Mouse (Mus musculus): ENCODE data around the gene Gm5129. TPM values are rescaled to one million over a fixed set of nuclear protein-coding genes. Genes with fewer than 3 reads are reported as not detected.
A peak's percentile ranks its signal among the peaks of the same experiment; 100 is the strongest.
"Not testable (repeated sequence)": the region's sequence is repeated elsewhere in the genome, so short reads cannot be mapped to it uniquely, and the experiment has no call there.

Gm5129 gene
- total RNA-seq (2014; rRNA removed) (not detected in 2 replicates), polyA plus RNA-seq (2015; fragmentation: Nextera tagmentation; extraction: Ambion mirVana) (not detected in 2 replicates)

- H3K27me3 ChIP-seq (ENCODE audit: insufficient read depth, low read length): no peaks in the 10 kb centered on the region
- no peaks in the 10 kb centered on the region for H3K9me3 ChIP-seq (ENCODE audit: low read length)
- peak within 1 kb of the TSS; percentile 95 for H3K27ac ChIP-seq (ENCODE audit: low read depth, low read length)
- peak; percentile 97 for DNase-seq
- no peaks in the 10 kb centered on the region for H3K36me3 ChIP-seq (ENCODE audit: insufficient read depth)
- peak within 1 kb of the TSS; percentile 57 for H3K4me2 ChIP-seq (ENCODE audit: low read depth)
- no peak for TF ChIP-seq CTCF (IDR thresholded peaks at IDR 0.05; ENCODE audit: low read depth)
- under 1% methylated on average over 46 of the region's 46 CpGs for WGBS
- H3K4me3 ChIP-seq (ENCODE audit: low read depth, low read length): peak within 1 kb of the TSS; percentile 66
- 0 out of 2 replicates have a peak, but pooled peaks cover 14% of the 10 kb centered on the region for H3K4me1 ChIP-seq (ENCODE audit: insufficient read depth)
- peak within 1 kb of the TSS; percentile 82 for H3K9ac ChIP-seq
- ATAC-seq: peak; percentile 99
Measured at GRCm38 (mm10) chr5:29735557-29736061, at the start of gene Gm5129, which contains the start of gene Dnajb6. Gene Gm5129, minus strand, starts transcription at chr5:29735936. Gene Dnajb6, plus strand, starts transcription at chr5:29735688.

GRCm38 (mm10) chr5:29784906-29785305 is 49.2 kb upstream of the Gm5129 start:
- 96% methylated on average over 9 of the region's 13 CpGs for WGBS

GRCm38 (mm10) chr5:29782261-29782660 is 46.5 kb upstream of the Gm5129 start:
- no peaks in the 10 kb centered on the region for H3K4me1 ChIP-seq (ENCODE audit: insufficient read depth)
- H3K27me3 ChIP-seq (ENCODE audit: insufficient read depth, low read length): no peaks in the 10 kb centered on the region
- no peak overlapping the region for H3K9ac ChIP-seq
- no peak overlapping the region for H3K4me3 ChIP-seq (ENCODE audit: low read depth, low read length)
- peaks cover 11% of the 10 kb centered on the region; the same call in 1 of the 2 replicates for H3K36me3 ChIP-seq (ENCODE audit: insufficient read depth)
- ATAC-seq (no peak), DNase-seq (no peak)
- no peak overlapping the region for H3K4me2 ChIP-seq (ENCODE audit: low read depth)
- no peak overlapping the region for H3K27ac ChIP-seq (ENCODE audit: low read depth, low read length)
- TF ChIP-seq CTCF (IDR thresholded peaks at IDR 0.05; ENCODE audit: low read depth): no peak
- WGBS: 93% methylated on average over 3 of the region's 3 CpGs
- H3K9me3 ChIP-seq (ENCODE audit: low read length): no peaks in the 10 kb centered on the region

More at GRCm38 (mm10) chr5:29784906-29785305, 49.2 kb upstream of the Gm5129 start:
- H3K4me1 ChIP-seq (ENCODE audit: insufficient read depth); DNase-seq; H3K9me3 ChIP-seq (ENCODE audit: low read length); ATAC-seq; H3K4me3 ChIP-seq (ENCODE audit: low read depth, low read length); H3K36me3 ChIP-seq (ENCODE audit: insufficient read depth); H3K4me2 ChIP-seq (ENCODE audit: low read depth); H3K9ac ChIP-seq; H3K27me3 ChIP-seq (ENCODE audit: insufficient read depth, low read length); H3K27ac ChIP-seq (ENCODE audit: low read depth, low read length): not testable (repeated sequence)

DNA sequence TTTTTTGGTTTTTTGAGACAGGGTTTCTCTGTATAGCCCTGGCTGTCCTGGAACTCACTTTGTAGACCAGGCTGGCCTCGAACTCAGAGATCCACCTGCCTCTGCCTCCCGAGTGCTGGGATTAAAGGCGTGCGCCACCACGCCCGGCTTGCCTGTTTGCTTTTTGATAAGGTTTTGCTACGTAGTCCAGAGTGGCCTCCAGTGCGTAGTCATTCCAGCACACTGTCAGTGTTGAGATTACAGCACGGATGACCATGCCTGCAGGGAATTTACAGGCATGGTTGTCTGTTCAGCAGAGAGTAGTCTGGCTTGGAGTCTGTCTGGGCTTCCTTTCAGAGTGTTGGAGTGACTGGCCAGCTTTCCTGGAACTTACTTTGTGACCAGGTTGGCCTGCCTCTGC is 44.0 kb upstream of the Gm5129 start:
- not testable (repeated sequence) for H3K4me2 ChIP-seq (ENCODE audit: low read depth); H3K9ac ChIP-seq; DNase-seq; H3K27me3 ChIP-seq (ENCODE audit: insufficient read depth, low read length); H3K4me1 ChIP-seq (ENCODE audit: insufficient read depth); H3K9me3 ChIP-seq (ENCODE audit: low read length); H3K27ac ChIP-seq (ENCODE audit: low read depth, low read length); H3K4me3 ChIP-seq (ENCODE audit: low read depth, low read length); ATAC-seq
- WGBS: 96% methylated on average over 8 of the region's 9 CpGs
- peaks cover 11% of the 10 kb centered on the region; the same call in 1 of the 2 replicates for H3K36me3 ChIP-seq (ENCODE audit: insufficient read depth)

GRCm38 (mm10) chr5:29778029-29778428 is 42.3 kb upstream of the Gm5129 start:
- no peak for TF ChIP-seq CTCF (IDR thresholded peaks at IDR 0.05; ENCODE audit: low read depth)
- H3K4me2 ChIP-seq (ENCODE audit: low read depth): no peak overlapping the region
- no peaks in the 10 kb centered on the region for H3K27me3 ChIP-seq (ENCODE audit: insufficient read depth, low read length)
- H3K27ac ChIP-seq (ENCODE audit: low read depth, low read length): no peak overlapping the region
- H3K4me3 ChIP-seq (ENCODE audit: low read depth, low read length): no peak overlapping the region
- H3K4me1 ChIP-seq (ENCODE audit: insufficient read depth): no peaks in the 10 kb centered on the region
- no peak for ATAC-seq
- H3K9me3 ChIP-seq (ENCODE audit: low read length): no peaks in the 10 kb centered on the region
- H3K36me3 ChIP-seq (ENCODE audit: insufficient read depth): peaks cover 11% of the 10 kb centered on the region; the same call in 1 of the 2 replicates
- WGBS: 88% methylated on average over 6 of the region's 6 CpGs
- no peak overlapping the region for H3K9ac ChIP-seq
- DNase-seq: no peak

GRCm38 (mm10) chr5:29775437-29775836 is 39.7 kb upstream of the Gm5129 start:
- no peak for TF ChIP-seq CTCF (IDR thresholded peaks at IDR 0.05; ENCODE audit: low read depth)

GRCm38 (mm10) chr5:29773460-29774150 is 37.9 kb upstream of the Gm5129 start:
- no peaks in the 10 kb centered on the region for H3K4me1 ChIP-seq (ENCODE audit: insufficient read depth)
- WGBS: 63% methylated on average over 13 of the region's 13 CpGs
- H3K9ac ChIP-seq: no peak overlapping the region
- no peaks in the 10 kb centered on the region for H3K27me3 ChIP-seq (ENCODE audit: insufficient read depth, low read length)
- H3K27ac ChIP-seq (ENCODE audit: low read depth, low read length): no peak overlapping the region
- DNase-seq: peak; percentile 5
- no peak for TF ChIP-seq CTCF (IDR thresholded peaks at IDR 0.05; ENCODE audit: low read depth)
- H3K9me3 ChIP-seq (ENCODE audit: low read length): no peaks in the 10 kb centered on the region
- H3K4me2 ChIP-seq (ENCODE audit: low read depth): no peak overlapping the region
- peak; percentile 43; the same call in 1 of the 2 replicates for ATAC-seq
- H3K36me3 ChIP-seq (ENCODE audit: insufficient read depth): peaks cover 6% of the 10 kb centered on the region; the same call in 1 of the 2 replicates
- H3K4me3 ChIP-seq (ENCODE audit: low read depth, low read length): no peak overlapping the region

More at GRCm38 (mm10) chr5:29775437-29775836, 39.7 kb upstream of the Gm5129 start:
- 90% methylated on average over 5 of the region's 5 CpGs for WGBS
- Histone ChIP-seq H3K27me3 (ENCODE audit: insufficient read depth, low read length) (no peaks in the 10 kb centered on the region), H3K4me2 (ENCODE audit: low read depth) (no peak overlapping the region), H3K9ac (no peak overlapping the region), H3K27ac (ENCODE audit: low read depth, low read length) (no peak overlapping the region), H3K4me3 (ENCODE audit: low read depth, low read length) (no peak overlapping the region), H3K36me3 (ENCODE audit: insufficient read depth) (peaks cover 6% of the 10 kb centered on the region; the same call in 1 of the 2 replicates), H3K4me1 (ENCODE audit: insufficient read depth) (no peaks in the 10 kb centered on the region), H3K9me3 (ENCODE audit: low read length) (no peaks in the 10 kb centered on the region)
- DNase-seq (no peak), ATAC-seq (no peak)
